Mouse (Mus musculus) erythroblast, embryonic 14.5 days (primary cell): ENCODE measurements around the gene Pam.

Source experiments
- GATA1 ChIP-seq: IDR thresholded peaks from 2 replicates; pipeline ENCODE4 v1.6.1; 2012; ENCODE audit warnings: low read length, inconsistent platforms, mixed read lengths
- TAL1 ChIP-seq: IDR thresholded peaks from 3 replicates; pipeline ENCODE4 v1.6.1; 2012; ENCODE audit warnings: low read length, inconsistent platforms, mixed read lengths

GRCm38 (mm10) chr1:97938053-97938452, 157.4 kb downstream of the Pam start:
- TF ChIP-seq GATA1 (no peak), TAL1 (no peak)
